ENCODE assay signal across 16 mouse cellular contexts in the genomic region with DNA sequence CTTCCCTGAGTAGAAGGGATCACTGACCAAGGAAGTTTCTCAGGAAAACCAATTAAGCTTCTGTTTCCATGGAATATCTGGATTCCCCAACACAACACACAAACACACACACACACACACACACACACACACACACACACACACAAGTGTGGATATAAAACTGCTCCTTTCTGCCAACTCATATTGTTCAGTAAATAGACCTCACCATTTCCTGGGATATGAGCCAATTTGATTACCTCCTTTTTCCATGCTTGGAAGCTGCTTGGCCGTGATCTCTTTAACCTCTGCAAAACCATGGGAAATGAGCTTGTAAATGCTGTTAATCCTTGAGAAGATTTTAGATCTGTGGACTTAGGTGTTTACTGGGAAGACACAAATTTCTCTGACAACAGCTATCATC.
DNase-seq lines count a peak whose midpoint lies in the region; ATAC-seq lines count a peak whose summit lies in the region.
"Had no signal": no experiment of that assay in that cellular context is flagged by ENCODE, and none has a peak within 500 bp of the region (broad histone marks: within the 10 kb centered on the region; RNA-seq: fewer than 3 reads in every experiment).

No protein-coding gene starts in this region.

- no peak overlapping the region for H3K4me3 ChIP-seq in hindbrain, embryonic 12.5 days
- H3K4me3 ChIP-seq: erythroblast, embryonic 14.5 days; limb, embryonic 13.5 days; midbrain, embryonic 15.5 days had no signal

- H3K9ac ChIP-seq in hindbrain, embryonic 12.5 days: no peak overlapping the region
- H3K9ac ChIP-seq: hindbrain, embryonic 14.5 days; limb, embryonic 13.5 days; midbrain, embryonic 15.5 days had no signal

- H3K4me2 ChIP-seq in hindbrain, embryonic 12.5 days (replicated peaks): no peak overlapping the region
- H3K4me2 ChIP-seq: hindbrain, embryonic 14.5 days; limb, embryonic 13.5 days; midbrain, embryonic 15.5 days had no signal

- H3K36me3 ChIP-seq in hindbrain, embryonic 12.5 days: no peaks in the 10 kb centered on the region
- H3K36me3 ChIP-seq: limb, embryonic 13.5 days; midbrain, embryonic 15.5 days had no signal

- no peak overlapping the region for H3K27ac ChIP-seq in hindbrain, embryonic 12.5 days
- H3K27ac ChIP-seq: hindbrain, embryonic 14.5 days; kidney, postnatal 0 days; limb, embryonic 13.5 days; midbrain, embryonic 15.5 days had no signal

- ATAC-seq in hindbrain, embryonic 12.5 days (ENCODE audit: low FRiP score): no peak
- ATAC-seq: midbrain, embryonic 15.5 days had no signal

- 80% methylated on average over 1 of the region's 1 CpGs for WGBS in hindbrain, embryonic 12.5 days

- peak; percentile 7 for DNase-seq in gastrocnemius, postnatal 25 days
- DNase-seq in gastrocnemius, adult 8-10 months (ENCODE audit: low spot score in 2 of 2): no peak
- peak; percentile 60 for DNase-seq in MN1 (ENCODE audit: low spot score)
- DNase-seq in heart, adult 8-10 months (ENCODE audit: low spot score): peak; percentile 74
- peak; percentile 62 for DNase-seq in heart, postnatal 4 days
- no peak for DNase-seq in testis, postnatal 14 days (ENCODE audit: low spot score)
- no peak for DNase-seq in urinary bladder, adult 18-20 months (ENCODE audit: low spot score in 2 of 2)
- DNase-seq: cerebellum, adult 18-20 months; layer of hippocampus, postnatal 36 days; spleen, adult 18-20 months had no signal

- H3K27me3 ChIP-seq in hindbrain, embryonic 12.5 days: no peaks in the 10 kb centered on the region
- H3K27me3 ChIP-seq: limb, embryonic 13.5 days; midbrain, embryonic 15.5 days had no signal

- no peaks in the 10 kb centered on the region for H3K9me3 ChIP-seq in hindbrain, embryonic 12.5 days (replicated peaks)
- H3K9me3 ChIP-seq: limb, embryonic 13.5 days; midbrain, embryonic 15.5 days had no signal

- H3K4me1 ChIP-seq in hindbrain, embryonic 12.5 days: no peaks in the 10 kb centered on the region
- H3K4me1 ChIP-seq: limb, embryonic 13.5 days; midbrain, embryonic 15.5 days had no signal

Comparison
In these comparisons a context has a peak if more than half of its experiments do, and no peak if none do; other contexts are left out.
1. DNase-seq: peak in gastrocnemius, postnatal 25 days (single experiment), MN1 (single experiment), heart, adult 8-10 months (single experiment) and heart, postnatal 4 days (single experiment); none in gastrocnemius, adult 8-10 months (0 of 2), testis, postnatal 14 days (single experiment) and urinary bladder, adult 18-20 months (0 of 2).